Mouse (Mus musculus): ENCODE measurements around the gene Svs1.

Gene Svs1

DNA sequence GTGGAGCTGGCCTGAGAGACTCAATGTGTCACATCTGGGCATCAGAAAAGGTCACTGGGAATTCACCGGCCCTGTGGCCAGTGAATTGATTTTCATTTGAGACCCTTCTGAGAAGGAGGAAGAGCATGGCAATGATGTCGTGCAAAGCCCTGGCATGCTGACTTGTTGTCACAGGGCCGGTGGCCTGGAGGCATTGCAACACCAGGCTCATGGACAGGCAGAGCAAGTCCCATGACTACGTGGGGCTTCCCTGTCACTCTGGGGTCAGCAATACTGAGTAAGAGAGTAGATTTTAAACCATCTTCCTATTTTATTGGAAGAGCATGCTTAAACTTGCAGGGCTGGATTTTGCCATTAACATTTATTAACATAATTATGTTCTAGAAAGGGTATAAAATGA, 26.4 kb downstream of the Svs1 start:
- DNase-seq = no peak

DNA sequence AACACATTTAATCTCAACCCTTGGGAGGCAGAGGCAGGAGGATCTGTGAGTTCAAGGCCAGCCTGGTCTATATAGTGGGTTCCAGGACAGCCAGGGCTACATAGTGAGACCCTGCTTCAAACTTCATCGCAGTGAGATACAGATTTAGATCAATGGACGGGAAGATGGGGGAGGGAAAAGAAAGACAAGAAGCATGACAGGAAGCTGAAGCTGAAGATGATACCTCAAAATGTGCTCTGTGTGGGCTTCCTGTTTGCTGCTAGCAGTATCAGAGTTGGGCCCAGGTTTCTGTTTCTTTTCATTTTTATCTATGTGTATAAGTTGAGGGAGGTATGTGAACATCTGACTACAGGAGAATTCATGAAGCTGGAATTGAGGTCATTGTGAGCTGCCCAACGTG, 26.8 kb downstream of the Svs1 start:
- DNase-seq = no peak

DNA sequence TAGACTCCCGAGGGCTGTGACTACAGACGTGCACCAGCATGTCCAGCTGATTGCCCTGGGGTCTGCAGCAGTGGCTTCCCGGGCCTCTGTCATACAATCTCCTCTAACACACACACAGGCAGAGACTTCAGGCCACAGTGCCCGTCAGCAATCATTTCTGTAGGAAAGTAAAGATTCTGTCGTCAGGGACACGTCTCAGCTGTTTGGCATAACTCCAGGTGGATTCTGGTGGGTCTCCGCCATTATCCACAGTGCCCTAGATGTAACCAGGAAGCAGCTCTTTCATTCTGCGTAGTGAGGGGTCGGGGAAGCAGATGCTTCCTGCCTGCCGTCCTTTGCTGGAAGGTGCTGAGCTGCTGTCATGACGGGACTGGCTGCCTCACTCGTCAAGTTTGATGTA, 30.5 kb downstream of the Svs1 start:
- no peak for DNase-seq

DNA sequence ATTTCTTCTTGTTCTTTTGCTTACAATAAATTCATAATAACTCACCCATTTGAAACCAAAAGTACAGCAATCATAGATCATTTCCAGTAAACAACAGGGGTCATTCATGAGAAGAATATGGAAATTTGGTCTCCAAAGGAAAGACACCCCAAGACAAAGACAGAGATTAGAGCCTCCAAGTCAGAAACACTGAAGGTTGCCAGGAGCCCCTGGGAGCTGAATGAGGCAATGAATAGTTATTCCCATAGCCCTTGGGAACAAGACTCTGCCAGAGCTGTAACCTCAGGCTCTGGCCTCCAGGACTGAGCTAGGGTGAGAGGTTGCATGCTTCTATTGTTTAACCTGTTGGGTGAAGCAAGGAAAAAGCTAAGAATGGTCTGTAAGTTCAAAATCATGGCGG, 32.7 kb downstream of the Svs1 start:
- DNase-seq = no peak

GRCm38 (mm10) chr6:49021141-49022012, 34.7 kb downstream of the Svs1 start:
- DNase-seq = peak in 1 of 2 experiments; percentile 11

- no peak for DNase-seq
Observed at GRCm38 (mm10) chr6:49022384-49022783, 35.7 kb downstream of the Svs1 start.

- DNase-seq = no peak
Observed at GRCm38 (mm10) chr6:49023315-49023714, 36.7 kb downstream of the Svs1 start.

DNA sequence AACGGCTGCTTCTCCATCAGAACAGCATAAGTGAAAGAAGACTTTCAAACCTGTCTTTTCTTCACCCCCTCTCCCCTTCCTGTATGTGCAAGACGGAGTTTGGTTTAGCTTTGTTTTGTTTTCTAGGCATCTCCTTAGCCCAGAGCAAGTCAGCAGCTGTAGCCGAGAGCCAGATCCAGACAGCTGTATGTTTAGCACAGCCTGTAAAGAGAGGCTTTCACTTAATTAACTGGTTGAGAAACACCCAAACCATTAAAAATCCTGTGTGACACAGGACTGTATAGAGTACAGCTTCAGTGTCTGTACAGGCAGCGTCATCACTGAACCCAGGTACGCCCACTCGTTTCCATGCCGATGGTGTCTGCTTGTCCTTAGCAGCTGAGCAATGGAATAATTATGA, 38.6 kb downstream of the Svs1 start:
- no peak for DNase-seq

DNA sequence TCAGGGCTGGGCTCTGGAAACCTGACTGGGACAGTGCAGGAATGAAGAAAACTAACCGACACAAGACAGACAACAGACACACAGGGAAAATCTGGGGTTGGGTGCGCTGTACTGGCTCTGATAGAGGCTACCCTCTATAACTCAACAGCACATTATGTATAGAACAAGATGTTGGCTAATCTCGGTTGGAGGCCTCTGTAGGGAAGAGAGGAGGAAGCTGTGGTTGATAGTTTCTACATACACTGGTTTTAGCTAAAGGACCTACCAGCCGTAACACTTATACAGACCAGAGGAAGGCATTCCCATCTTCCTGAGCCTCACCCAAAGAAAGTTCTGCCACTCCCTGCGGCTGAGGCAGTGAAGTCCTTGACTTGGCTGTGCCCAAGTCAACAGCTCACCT, 39.8 kb downstream of the Svs1 start:
- DNase-seq = no peak

- no peak for DNase-seq
Observed at GRCm38 (mm10) chr6:49028019-49028418, 41.4 kb downstream of the Svs1 start.

DNA sequence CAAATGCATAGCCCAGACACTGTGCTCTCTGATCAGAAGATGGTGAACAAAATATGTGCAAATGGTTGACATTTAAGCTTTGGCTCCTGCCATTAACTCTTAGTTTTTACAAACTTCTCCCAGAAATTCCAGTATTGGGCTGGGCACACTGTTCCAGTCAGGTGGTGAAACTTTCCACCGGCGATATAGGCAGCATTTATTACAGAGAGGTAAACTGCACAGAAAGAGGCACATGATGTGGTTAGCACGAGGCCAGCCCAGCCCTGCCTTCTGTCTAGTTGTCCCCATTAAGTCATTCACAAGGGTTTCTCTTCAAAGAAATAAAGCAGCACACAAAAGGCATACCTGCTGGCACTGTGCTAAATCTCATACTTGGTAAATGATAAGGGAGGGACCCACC, 42.0 kb downstream of the Svs1 start:
- no peak for DNase-seq

DNA sequence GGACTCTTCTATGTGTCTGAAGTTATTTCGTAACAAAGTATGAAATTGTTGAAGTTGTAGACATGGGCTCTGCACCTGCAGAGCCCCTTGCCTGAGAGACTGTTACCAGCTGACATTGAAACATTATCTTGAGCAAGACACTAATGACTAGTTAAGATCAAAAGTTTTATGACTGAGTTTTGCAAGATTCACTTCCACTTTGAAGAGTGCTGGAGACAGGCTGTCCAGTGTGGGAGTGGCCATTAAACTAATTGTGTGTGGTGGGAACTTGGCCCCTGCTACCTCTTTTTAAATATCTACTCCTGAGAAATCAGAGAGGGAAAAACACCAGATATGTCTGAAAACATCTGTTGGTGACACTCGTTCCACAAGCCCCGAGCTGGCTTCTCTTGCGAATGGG, 44.6 kb downstream of the Svs1 start:
- no peak for DNase-seq

- DNase-seq = no peak
Observed at GRCm38 (mm10) chr6:49032783-49033182, 46.1 kb downstream of the Svs1 start.

DNA sequence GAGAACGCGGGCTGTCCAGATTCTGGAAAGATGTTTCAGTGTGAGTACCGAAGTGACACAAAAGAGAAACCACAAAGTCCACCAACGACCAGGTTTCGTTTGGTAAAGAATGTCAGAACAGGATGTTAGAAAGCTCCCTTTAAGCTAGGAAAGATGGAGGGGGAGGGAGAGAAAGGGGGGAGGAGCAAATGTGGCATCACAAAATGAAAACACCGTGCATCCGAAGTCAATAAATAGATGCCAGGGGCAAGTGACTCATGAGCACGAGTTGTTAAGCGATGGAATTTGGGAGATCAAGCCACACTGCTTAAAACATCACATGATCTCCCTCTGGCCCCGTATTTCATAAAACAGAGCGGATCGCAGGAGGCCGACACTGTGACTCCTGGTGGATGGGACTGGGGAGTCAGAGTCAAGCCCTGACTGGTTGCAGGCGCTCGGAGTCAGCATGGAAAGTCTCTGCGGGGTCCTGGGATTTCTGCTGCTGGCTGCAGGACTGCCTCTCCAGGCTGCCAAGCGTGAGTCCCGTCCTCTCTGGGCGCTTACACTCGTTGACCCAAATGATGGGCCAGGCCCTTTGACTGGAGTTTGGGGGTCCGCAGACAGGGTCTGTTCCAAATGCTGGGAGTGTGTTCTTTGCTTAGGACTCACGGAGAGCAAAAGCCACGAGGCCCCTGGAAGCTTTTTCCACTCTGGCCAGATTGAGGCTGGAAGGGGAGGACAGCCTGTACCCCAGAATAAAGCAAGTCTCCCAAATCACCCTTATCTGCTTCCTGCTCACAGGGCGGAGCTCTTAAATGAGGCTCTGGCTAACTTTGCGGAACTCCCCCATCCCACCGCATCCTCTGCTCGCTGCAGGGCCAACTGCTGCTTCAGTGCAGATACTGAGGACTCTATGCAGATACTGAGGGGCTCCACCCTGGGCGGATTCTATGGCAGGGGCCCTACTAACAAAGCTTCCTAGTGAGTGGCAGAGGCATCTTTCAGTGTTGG, 49.9 kb downstream of the Svs1 start, which contains the start of gene Gpnmb:
Gene Gpnmb, plus strand, starts transcription at position 272 of the 993 bp plus-strand sequence.
- no peak for DNase-seq

GRCm38 (mm10) chr6:49037268-49037662, 50.6 kb downstream of the Svs1 start:
- DNase-seq = no peak

DNA sequence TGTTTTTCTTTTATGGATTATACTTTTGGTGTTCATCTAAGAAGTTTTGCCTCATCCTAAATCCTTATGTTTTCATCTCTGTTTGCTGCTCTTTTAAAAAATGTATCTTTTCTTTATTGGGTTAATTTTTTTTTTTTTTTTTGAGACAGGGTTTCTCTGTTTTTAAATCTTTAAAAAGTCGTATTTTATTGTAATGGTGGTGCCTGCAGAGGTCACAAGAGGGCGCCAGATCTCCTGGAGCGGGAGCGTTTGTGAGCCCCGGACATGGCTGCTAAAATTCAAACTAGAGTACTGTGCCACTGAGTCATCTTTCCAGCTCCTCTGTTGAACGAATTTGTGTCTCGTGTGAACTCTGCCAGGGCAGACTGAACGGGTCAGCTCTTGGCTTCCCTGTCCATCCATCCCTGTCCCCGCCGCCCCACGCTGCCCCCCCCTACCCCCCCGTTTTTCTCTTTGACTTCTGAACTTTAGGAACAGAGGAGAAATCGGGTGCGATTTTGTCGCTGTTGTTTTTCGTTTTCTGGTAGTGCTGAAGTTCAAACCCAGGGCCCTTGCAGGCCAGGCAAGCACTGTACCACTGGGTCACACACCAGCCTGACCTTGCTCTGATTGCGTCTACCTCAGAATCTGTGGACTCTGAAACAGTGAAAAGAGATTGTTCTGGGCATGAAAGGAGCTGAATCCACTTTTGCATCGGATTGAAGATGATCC, 53.0 kb downstream of the Svs1 start:
- DNase-seq = peak; percentile 38 to 68
